Mouse (Mus musculus) lung, postnatal 14 days (tissue): ENCODE results near the gene Fez1.

Experiments used
- DNase-seq: peaks from one replicate; pipeline ENCODE4 v3.0.0; 2021

Fez1 gene

DNA sequence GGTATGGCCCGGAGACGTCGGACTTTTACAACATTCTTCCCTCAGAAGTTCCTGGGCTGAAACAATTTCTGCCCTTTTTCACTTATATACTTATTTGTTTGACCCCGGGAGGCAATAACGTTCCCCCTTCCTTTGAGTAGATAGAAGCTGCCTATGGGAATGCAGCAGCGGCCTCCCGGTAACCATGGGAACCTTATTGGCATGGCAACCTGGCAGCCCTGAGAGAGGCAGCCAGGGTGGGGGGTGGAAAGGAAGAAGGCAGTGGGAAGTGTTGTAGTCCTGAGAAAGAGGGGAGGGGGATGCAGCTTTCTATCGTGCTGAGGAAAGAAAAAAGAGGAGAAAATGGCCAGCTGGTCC lies at the start of gene Fez1:
Fez1 (plus strand) TSS at position 221 of the 357 bp plus-strand sequence.
- no peak for DNase-seq

DNA sequence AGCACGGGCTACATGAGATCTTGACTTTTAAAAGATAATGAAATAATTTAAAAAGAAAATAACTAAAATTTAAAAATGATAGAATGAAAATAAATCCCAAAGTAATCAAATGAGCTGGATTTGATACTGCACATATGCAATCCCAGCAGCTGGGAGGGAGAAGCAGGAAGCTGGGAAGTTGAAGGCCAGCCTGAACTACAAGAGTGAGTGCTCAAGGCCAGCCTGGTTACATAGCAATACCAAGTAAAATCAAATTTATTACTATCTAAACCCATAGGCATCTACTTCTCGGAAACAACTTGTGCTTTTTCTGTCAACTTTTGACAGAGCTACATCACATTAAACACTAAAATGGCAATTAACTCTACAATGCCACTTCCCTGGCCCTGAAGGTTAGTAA lies 37.7 kb upstream of the Fez1 start:
- DNase-seq = no peak

DNA sequence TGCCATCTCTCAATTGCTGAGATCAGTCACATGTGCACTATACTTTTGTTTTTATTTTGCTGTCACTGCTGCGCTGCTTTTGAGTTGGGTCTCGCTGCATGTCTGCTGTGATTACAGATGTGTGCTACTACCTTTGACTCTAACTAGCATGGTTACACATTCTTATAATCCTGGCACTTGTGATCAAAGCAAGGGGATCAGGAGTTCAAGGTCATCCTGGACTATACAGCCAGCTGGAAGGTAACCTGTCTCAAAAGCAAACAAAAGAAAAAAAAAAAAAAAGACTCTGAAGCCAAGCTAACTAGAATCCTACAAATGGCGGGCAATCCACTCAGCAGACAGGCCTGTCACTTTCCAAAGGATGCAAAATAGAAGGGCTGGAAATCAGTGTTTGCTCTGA lies 29.5 kb upstream of the Fez1 start:
- DNase-seq = no peak

DNA sequence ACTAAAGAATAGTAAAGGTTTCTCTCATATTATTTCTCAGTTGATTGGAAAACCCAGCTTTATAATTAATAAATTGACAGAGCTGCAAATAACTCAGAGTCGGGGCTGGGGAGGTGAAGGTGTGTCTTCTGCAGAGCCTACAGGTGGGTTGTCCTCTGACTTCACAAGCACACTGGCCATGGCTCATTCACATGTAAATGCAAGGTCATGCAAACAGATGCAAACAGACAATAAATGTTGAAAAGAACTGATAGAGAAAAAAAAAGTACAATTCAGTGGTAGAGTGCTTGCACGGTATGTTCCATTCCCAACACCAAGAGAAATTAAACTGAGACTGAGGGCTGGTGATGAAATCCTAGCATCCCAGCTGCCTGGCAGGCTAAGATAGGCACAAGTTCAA lies 27.2 kb upstream of the Fez1 start:
- no peak for DNase-seq

DNA sequence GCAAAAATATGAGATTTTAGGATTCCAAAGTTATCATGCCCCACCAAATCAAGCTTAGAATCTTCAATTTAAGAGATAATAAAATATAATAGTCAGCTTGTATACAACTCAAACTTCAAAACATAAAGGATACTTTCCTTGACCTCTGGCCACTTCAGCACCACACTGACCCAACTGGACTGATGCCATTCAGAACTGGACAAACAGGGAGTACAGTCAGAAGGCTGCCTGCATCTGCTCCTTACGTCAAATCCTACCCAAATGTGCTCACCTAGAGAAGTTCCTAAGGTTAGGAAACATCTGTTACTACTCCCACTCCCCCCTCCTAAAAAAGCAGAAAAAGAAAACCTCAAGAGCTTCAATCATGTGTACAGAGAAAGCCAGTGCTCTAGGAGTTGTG lies 26.1 kb upstream of the Fez1 start:
- DNase-seq = no peak

DNA sequence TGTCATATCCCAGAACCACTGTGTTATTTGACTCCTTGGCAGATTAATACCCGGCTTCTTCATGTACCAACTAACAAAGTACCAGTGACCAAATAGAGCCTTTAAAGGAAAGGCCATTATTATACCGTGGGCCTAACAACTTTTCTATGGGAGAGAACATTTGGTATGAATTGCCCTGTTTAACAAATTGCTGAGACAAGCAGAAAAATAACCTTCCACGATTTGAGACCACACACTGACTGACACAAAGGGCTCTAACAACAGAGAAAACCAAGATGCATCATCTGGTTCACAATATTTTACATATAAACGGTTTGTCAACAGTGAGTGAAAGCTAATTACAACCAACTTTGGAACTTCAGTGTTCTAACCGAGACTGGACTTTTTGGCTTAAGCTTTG lies 25.4 kb upstream of the Fez1 start:
- DNase-seq = no peak

DNA sequence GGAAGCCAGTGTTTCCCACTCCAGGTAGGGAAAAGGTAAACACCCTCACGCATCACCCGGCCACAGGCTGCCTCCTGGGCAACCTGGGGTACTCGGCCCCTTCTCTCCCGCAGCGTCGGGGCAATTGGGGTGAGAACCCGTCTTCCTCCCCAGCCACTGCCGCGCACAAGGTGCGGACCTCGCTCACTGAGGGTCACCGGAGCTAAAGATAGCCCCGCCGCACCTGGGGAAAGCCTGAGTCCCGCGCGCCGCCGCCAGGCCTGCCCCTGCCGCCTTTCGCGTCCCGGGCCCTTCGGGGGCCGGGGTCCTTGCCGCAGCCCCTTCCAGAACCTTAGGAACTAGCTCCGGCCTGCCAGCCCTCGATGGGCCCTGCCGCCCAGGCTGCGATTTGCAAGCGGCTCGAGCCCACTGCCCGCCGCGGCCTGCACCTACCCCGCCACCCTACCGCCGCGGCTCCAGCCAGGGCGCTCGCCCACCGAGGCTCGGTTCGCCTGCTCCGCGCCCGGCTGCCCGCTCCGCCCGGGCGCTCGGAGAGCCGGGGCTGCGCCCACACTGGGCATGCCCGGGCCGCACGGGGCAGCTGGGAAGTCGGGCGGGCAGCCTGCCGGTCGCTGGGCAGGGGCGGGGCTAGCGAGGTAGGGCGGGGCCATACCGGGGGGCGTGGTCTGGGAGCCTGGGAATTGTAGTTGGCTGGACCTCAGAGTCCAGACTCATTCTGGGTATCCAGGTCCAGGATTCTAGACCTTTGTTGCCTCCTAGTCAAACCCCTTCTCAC lies 24.7 kb upstream of the Fez1 start, which contains the start of gene Ei24:
Ei24 (minus strand) TSS at position 613 of the 775 bp plus-strand sequence.
- DNase-seq = peak; percentile 97

DNA sequence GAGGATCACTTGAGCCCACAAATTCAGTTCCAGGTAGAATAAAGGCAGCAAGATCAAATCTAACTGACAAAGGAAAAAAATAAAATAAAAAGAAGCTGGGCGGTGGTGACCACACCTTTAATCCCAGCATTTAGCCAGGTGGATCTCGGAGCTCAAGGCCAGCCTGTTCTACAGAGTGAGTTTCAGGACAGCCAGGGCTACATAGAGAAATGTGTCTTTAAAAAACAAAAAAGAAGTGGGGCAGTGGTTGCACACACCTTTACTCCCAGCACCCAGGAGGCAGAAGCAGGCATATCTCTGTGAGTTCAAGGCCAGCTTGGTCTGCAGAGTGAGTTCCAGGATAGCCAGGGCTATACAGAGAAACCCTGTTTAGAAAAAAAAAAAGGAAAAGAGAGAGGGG lies 19.7 kb upstream of the Fez1 start:
- no peak for DNase-seq

DNA sequence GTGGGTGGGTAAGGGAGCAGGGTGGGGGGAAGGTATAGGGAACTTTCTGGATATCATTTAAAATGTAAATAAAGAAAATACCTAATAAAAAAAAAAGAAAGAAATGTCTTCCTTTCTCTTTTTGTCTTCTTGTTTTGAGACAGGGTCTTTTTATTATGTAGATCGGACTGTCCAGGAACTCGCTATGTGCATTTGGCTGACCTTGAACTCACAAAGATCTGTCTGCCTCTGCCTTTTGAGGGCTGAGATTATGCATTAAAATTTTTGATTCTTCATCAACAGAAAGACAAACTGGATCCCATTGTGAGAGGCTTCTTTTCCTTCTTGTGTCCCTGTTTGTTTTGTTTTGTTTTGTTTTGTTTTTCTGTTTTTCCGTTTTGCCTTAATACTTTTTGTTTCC lies 18.7 kb upstream of the Fez1 start:
- no peak for DNase-seq

DNA sequence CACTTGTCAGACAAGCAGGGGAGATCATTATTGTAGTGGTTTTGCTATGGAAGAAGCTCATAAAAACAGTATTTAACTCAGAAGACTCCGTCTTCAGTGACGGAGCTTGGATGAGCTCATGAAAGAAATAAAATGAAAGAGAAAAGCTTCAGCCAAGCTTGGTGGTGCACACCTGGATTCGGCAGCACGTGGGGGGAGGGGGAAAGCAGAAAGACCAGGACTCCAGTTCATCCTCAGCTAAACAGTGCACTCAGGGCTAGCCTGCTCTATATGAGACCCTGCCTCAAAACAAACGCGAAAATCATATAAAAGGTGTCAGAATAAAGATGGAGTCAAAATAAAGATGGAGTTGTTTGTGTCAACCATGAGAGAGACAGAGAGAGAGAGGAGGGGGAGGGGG lies 18.3 kb upstream of the Fez1 start:
- DNase-seq = no peak

DNA sequence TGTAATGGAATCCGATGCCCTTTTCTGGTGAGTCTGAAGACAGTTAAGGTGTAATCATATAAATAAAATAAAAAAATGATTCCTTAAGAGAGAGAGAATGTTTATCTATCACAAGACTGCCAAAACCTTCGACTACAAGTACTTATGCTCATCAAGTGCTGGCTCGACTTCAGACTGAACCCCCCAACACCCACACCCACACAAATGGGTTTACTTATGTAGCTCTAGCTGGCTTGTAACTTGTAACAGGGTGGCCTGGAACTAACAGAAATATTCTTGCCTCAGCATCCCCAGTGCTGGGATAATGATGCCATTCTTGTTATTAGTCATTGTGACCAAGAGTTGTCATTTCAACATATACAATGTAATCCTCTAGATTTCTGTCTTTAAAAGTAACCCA lies 17.7 kb upstream of the Fez1 start:
- DNase-seq = no peak

DNA sequence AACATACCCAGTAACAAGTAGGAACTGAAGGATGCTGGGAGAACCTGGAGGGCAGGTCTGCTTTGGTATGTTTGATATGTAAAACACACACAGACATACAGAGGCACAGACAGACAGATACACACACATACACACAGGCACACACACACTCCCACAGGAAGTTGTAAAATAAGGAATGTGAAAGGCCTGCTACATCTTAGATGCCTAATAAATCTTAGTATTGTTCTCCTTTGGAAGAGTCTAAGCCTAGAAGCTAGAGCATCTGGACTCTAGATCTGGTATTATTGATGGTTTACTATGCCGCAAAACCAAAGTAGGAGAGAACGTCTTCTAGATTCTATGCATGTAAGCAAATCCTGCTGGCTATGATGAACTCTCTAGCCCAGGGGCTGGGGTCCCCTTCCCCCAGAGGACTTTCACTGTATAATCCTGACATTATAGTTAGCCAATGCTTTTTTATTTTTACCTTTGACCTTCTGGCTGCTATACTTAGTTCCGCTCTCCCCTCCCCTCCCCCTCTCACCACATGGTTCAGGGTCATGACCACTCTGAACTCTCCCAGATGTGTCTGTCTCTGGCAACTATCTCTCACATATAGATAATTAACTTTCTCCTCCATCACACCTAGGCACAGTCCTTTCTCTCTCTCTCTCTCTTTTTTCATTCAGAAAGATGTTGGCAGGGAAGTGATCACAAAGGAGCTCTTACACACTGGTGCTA lies 16.2 kb upstream of the Fez1 start:
- no peak for DNase-seq

DNA sequence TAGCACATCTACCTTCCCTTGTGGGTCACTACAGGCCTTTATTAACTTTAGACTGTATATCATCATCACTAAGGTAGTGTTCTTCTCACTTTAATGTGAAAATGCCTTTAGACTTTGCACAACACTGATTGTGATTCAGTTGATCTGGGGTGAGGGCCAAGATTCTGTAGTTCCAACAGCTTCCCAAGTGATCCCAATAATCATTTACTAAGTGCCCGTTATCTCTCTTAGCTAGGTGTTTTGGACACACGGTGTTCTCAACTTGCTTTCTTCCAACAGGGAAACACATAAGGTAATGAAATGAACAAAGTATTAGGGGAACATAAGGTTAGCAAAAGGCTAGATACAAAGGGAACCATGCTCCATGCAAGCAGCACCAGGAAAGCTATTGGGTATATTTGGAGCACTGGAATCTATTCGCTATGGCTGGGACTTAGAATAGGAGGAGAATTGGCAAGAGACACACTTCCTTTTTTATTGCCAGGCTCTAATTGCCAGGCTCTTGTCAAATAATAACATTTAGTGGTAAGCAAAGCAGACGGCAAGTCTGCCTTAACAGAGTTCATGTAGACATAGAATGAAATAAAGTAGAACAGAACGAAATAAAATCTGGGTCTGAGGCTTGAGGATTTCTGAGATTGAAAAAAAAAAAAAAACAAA lies 13.4 kb upstream of the Fez1 start:
- no peak for DNase-seq

DNA sequence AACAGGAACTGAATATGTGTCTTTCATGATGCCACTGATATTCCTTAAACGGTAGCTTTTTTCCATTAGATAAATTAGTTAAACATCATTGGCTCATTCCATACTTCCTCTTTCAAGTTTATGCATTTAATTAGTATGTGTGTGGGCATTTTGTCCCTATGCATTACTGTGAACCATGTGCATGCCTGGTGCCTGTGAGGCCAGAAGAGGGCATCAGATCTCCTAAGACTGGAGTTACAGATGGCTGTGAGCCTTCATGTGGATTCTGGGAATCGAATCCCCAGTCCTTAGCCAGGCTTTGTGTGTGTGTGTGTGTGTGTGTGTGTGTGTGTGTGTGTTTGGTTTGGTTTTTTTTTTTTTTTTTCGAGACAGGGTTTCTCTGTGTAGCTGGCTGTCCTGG lies 7.2 kb upstream of the Fez1 start:
- DNase-seq = no peak

DNA sequence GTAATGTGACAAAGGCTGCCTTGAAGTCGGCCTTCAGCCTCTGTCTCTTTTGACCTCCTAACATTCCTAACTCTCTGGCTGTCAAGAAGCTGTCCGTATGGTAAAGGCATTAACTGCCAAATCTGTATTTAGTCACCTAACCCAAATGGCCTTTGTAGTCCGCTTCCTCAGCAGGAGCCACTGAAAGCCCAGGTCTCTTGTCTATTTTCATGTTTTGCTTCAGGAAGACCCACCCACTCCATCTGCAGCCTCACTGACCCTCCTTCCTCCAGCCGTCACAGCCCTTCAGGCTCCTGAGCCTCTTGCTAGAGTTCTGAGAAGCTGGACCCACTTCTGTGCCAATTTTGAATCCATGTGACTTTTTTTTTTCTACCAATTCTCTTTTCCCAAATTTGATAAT lies 2.8 kb upstream of the Fez1 start:
- no peak for DNase-seq

DNA sequence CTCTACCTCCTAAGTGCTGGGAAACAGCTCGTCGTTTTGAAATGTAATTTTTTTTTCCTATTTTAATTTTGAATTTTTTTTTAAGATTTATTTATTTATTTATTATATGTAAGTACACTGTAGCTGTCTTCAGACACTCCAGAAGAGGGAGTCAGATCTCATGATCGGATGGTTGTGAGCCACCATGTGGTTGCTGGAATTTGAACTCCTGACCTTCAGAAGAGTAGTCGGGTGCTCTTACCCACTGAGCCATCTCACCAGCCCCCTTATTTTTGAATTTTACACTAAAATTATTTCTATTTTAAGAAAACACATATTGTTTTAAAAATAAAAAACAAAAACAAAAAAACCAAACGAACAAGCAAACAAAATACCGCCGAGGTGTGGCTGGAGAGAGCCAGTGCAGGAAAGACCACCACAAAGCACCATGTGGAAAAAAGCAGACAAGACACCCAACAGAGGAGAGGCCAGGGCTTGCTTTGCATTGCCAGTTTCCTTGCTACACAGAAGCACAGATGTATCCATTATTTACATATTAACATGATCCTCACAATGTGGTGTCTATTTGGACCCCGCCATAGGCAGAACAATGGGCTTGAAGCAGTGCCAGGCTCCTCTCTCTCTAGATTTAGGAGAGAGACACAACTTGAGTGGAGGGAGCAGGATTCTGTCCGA lies 558 bp upstream of the Fez1 start:
- no peak for DNase-seq

DNA sequence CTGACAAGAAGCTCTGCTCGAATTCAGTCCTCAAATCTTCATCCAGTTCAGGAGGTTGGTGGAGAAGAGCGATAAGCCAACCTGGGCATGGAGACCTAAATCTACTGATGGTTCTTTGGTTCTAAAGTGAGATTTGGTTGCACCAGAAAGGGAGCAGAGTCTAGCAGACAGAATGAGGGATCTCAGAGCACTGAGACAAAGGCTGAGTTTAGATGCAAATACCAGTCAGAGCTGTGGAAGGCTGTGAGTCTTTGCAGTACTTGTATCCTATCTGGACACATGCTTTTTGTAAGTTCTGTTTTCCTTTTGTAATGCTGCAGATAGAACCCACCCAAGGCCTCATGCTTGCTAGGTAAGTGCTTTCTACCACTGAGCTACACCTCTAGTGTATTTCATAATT lies 360 bp downstream of the Fez1 start:
- DNase-seq = no peak

DNA sequence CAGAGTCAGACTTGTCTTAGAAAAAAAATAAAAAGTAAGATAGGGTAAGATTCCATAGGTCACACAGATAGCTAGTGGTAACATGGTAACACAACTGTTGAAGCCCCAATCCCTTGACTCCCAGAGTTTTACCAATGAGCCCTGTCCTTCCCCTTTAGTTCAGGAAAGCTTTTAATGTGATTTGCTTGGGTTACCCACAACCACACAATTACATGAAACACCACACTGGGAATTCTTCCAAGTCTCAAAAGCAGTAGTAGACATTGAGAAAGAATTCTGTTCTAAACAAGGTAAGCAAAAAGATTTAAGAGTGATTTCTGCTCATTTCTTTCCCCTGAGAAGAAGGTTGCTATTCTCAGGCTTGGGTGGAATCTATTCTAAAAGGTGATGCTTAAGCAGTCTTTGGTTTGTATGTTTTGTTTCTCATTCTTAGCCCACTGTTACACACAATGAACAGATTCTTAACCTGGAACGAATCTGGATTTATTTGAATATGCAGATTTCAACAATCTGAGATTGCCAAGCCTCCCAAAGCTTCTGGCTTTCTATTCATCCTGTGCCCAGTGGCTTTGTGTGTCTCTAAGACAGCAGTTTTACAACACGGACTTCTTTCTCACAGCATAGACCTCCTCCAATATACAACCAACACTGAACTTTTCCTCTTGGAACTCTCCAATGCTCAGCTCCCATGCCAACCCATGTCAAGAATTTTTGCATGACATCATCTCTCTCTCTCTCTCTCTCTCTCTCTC lies 5.1 kb downstream of the Fez1 start:
- DNase-seq = no peak

DNA sequence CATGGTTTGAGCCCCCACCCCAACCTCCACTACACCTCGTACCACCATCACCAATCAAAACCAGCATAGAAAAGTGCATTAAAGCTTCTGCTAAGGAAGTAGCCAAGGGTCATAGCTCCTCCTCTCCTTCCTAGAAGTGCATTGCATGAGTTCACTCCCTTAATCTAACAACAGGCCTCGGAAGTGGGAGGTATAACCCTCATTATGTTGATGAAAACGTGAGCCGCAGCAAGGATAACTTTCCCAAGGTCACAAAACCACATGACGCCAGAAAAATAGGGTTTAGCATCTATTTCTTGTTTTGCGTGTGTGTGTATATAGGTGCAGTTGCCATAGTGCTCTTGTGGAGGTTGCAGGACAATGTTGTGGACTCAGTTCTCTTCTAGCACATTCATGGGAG lies 9.7 kb downstream of the Fez1 start:
- no peak for DNase-seq

DNA sequence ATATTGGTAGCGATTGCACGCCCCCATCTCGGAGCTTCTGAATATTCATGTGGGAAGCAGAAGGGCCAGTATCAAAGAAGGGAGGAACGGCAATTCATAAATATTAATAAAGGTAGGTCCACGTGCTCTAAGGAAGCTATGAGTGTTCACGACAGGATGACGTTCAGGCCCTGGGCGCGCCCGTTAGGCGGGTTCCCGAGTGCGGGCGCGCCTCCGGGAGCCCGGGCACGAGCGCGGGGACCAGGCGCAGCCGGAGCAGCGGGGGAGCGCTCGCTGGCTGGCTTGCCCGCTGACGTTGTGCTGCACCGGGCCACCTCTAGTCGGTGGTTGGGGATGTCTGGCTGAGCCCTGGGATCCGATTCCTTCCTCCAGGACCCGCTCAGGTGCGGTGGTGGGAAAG lies 10.9 kb downstream of the Fez1 start:
- DNase-seq = peak; percentile 36

DNA sequence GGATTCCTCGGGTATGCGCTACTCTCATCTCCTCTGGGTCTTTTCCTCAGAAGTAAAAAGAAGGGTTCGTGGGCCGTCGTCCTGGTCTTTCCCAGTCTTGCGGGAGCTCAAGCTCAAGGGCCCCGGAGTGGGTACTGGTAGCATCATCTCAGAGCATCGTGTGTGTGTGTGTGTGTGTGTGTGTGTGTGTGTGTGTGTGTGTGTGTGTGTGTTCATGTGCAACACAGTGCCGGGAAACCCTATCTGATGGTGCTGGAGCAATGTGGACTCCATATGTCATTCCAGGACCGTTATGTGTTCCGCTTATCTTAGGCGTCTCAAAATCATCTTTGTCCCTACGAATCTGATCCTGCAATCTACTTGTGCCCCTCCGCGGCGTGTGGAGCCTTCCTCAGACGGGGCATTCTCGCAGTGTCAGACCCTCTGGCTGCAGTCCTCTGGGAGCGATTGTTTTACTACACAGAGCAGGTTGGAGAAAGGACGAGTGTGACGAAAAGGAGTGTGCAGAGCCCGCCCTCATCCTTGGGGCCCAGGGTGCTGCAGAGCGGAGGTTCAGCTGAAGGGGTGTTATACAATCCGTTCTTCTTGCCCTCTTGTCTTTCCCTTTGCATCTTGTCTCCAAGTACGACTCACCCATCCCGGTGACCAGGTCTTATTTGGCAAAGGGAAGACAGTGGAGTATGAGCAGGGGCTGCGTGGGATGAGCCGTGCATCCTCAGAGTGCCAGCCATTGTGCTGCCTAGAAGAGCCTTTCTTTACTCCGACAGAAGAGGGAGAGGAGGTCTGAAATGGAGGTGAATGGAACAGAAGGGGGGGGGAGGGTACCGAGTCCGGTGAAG lies 11.6 kb downstream of the Fez1 start:
- DNase-seq = no peak

DNA sequence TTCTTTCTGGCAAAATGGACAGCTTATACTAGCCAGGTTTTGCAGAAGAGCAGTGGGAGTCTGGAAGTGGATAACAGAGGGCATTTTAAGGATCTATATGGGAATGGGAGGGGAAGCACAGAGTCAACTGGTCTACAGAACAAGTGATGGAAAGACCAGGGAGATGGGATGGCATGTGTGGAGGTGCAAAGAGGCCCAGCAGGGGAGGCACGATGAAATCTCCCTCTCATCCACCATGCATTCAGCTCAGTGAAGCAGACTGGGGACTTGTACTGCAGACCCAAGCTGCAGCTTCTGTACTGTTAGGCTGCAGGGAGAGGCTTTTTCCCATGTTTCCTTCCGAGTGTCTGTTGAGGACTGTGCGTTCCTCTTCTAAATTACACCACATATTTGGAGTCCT lies 12.2 kb downstream of the Fez1 start:
- no peak for DNase-seq
